Mouse (Mus musculus): ENCODE data around the gene Sdha. TPM values are rescaled to one million over a fixed set of nuclear protein-coding genes. Genes with fewer than 3 reads are reported as not detected.

Sdha gene
- polyA plus RNA-seq (2015; fragmentation: Nextera tagmentation; extraction: Ambion mirVana), result 477 and 507 TPM in 2 replicates

DNA sequence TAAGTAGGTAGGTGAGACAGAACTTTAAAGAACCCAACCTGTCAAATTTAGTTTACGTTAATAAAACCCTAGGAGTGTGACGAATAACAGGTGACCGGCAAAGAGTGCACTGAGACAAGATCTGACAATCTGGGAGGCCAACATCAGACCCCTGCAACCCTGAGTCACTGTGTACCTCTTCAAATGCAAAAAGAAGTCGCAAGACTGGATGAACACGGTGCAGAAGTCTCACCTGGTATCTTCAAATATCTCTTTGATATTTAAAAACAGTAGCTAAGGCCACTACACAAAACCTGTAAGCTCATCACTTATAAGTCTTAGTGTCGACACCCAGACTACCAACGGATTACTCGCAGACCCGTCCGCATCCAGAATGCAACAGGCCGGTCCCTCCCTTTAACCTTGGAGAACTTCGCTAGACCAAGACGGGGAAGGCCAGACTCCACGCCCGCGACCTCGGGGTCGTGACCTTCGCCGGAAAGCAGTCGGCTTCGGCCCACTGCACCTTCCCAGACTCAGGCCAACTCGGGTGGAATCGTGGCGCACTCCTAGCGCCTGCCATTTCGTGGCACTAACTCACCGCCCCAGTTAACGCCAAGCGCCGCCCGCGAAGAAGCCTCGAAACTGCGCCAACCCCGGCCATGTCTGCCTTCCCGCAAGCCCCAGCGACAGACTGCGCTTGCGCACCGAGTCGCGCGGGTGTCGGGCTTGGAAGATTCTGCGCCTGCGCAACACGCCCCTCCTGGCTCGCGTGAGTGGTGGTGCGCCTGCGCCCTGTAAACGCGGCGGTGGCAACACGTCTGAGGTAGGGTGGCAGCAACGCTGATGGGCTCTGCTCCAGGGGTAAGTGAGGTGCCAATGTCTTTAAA, at the start of gene Sdha, which contains the start of gene Ccdc127:
Gene Sdha (minus strand): TSS at position 715 of the 869 bp plus-strand sequence.
Gene Ccdc127 (plus strand): TSS at position 744 of the 869 bp plus-strand sequence.

GRCm38 (mm10) chr13:74399298-74399839, 49.3 kb upstream of the Sdha start, which contains the start of gene Ftl1-ps1:
Ftl1-ps1 (plus strand) TSS chr13:74399694.

DNA sequence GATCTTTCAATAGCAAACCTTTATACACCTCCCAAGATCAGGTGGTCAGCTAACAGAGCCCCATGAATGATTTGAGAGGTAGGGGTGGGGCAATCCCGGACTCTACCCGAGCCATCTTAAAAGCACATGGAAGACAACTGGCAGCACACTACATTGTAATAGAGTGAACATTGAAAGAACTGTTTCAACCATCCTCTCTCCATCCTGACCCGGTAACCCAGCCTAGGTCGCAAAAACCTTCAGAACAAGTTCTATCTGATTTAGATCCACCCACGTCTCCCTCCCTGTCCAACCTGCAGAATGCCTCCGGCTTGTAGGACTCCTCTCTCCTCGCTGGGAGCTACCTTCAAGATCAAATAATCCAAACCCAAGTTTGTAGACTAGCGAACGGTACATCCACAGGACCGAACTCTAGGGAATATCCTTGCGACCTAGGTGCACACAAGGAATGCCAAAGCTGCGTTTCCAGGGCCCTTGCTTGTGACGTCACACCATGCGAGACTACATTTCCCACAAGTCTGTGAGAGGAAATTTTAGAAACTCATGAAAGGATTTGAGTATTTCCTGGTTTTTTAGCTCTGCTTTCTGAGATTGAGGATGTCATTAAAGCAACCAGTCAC, 40.4 kb upstream of the Sdha start, which contains the start of gene Zfp72:
Gene Zfp72 (minus strand): TSS at position 466 of the 620 bp plus-strand sequence.

DNA sequence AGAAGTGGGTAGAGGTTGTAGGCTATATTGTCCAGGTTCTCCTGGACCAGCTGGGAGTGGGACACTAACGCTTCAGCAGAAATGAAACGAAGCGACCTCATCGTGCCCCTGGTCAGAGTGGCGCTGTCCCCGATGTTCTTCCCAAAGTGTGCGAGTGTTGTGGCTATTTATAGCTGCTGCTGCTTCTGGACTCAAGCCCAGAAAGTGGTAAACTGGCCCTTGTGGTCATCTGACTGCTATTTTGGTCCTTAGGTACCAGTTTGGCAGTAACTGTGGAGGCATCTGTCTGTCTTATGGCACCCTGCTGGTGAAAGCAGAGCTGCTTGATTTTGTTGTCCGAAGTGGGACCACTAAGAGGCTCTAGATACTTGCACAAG, 13.8 kb upstream of the Sdha start, which contains the start of gene Lrrc14b:
Gene Lrrc14b (minus strand): TSS at position 147 of the 377 bp plus-strand sequence.

DNA sequence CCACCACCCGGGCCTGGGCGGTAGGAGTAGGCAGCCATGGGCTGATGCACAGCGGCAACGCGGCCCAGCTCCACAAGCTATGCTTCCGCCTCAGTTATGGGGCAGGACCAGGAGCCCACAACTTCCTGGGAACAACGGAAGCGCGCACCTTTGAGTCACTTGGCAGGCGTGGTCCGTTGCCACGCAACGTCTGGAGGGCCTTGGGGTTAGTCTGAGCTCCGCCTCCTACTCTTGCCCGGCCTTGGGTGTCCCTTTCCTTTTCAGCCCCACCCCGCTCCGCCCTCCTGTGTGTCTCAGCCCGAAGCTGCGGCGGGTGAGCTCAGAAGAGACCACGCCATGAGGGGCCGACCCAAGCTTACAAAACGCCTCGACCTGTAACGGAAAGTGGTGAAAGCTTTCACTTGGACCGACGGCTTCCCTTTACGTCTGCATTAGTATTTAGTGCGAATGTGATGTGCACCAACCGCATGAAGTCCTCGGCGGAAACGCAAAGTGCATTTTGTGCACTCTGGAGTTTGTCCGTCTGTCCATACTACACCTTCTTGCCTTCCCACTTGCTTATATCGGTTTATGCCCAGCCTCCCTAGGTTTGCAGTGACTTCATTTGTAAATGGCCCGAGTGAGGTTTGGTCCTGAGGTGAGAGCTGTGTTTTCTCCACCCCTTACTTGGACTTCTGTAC, 32.8 kb downstream of the Sdha start, which contains the start of gene Pdcd6:
Gene Pdcd6 (minus strand): TSS at position 411 of the 680 bp plus-strand sequence.

DNA sequence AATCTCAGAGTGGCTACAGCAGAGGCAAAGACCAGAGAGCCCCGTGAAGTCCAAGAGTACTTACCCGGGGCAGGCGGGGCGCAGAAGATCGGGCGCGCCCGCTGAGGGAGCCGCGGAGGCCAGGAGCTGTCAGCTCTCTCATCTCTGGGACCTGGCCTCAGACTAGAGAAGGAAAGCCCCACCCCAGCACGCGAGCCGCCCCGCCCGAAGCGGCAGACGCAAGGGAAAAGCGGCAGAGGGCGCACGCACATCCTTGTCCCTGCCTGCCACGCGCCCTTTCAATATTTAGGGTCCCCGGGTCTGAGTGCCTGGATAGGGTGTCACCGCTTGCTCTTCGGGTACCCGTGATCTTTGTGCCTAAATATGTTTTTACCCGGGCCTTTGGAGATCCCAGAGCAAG, 57.9 kb downstream of the Sdha start, which contains the start of gene Ahrr:
Gene Ahrr (minus strand): TSS at position 165 of the 400 bp plus-strand sequence.

Other genes with a start within 250 kb of the Sdha start
- 0.17 TPM in 1 of 2 replicates, not detected in the other for gene Slc9a3, start 228.8 kb downstream of the Sdha start, polyA plus RNA-seq (2015; fragmentation: Nextera tagmentation; extraction: Ambion mirVana)
- 32.1 and 35.4 TPM in 2 replicates for gene Exoc3, start 141.5 kb downstream of the Sdha start, polyA plus RNA-seq (2015; fragmentation: Nextera tagmentation; extraction: Ambion mirVana)
- gene Ahrr, start 57.9 kb downstream of the Sdha start, polyA plus RNA-seq (2015; fragmentation: Nextera tagmentation; extraction: Ambion mirVana), result 0.23 and 0.37 TPM in 2 replicates
- gene Pdcd6, start 32.7 kb downstream of the Sdha start, polyA plus RNA-seq (2015; fragmentation: Nextera tagmentation; extraction: Ambion mirVana), result 62.5 and 68.0 TPM in 2 replicates
- gene Ccdc127, start within 50 bp of the Sdha start, polyA plus RNA-seq (2015; fragmentation: Nextera tagmentation; extraction: Ambion mirVana), result 44.5 and 46.7 TPM in 2 replicates
- 20.7 and 22.3 TPM in 2 replicates for gene Lrrc14b, start 13.7 kb upstream of the Sdha start, polyA plus RNA-seq (2015; fragmentation: Nextera tagmentation; extraction: Ambion mirVana)
- 1.2 and 1.5 TPM in 2 replicates for gene Zfp72, start 40.6 kb upstream of the Sdha start, polyA plus RNA-seq (2015; fragmentation: Nextera tagmentation; extraction: Ambion mirVana)
- 47.4 and 68.7 TPM in 2 replicates for gene Ftl1-ps1, start 49.4 kb upstream of the Sdha start, polyA plus RNA-seq (2015; fragmentation: Nextera tagmentation; extraction: Ambion mirVana)
- gene Zfp825, start 143.7 kb upstream of the Sdha start, polyA plus RNA-seq (2015; fragmentation: Nextera tagmentation; extraction: Ambion mirVana), result 13.1 and 13.3 TPM in 2 replicates

All from skeletal muscle tissue, postnatal 0 days (tissue).